Mouse (Mus musculus) heart, adult 9 months (tissue): ENCODE measurements at regions not wholly inside any gene's neighbourhood (a gene's known extent, or its start where the extent isn't known, plus 50 kb on each side); places are given as distances from the start of the nearest gene placed in this dataset.

ENCODE experiments used
- DNase-seq, 2 experiments: peaks; one replicate each; pipeline ENCODE4 v3.0.0; 2022; ENCODE audit warnings: low spot score in 2 of 2

DNA sequence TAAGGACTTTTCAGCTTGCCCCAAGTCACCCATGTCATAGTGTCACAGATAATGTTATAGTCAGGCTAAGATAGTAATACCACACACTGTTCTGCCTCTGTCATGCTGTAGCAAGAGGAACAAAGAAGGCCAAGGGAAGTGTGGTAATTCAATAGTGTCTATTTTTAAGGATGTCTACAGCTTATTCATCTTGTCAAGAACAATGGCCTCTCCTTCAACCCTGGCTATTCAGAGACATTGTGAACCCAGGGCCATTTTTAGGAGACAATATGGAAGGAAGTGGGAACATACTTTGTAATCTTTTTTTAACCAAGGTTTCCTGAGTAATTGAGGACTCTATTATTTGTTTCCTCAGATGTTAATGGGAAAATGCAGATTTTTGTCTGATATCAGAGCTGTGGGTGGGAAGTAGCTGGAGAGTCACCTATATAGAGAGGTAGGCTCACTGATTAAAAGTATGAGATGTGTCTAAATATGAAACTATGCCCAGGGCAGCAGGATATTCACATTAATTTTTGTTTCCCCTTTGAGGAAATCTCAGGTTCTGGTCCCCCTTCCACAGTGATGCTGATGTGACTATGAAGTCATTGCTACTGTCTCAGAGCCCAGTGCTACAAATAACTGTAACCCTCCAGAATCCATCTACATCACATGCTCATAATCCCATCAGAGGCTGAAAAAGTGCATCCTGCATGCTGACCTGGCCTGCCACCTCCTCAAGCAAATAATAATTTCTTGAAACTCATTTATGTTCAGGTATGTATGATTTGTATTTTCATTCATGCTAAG is 85.7 kb upstream of the Lrrc3b start:
- peak; percentile 26 to 54 for DNase-seq

DNA sequence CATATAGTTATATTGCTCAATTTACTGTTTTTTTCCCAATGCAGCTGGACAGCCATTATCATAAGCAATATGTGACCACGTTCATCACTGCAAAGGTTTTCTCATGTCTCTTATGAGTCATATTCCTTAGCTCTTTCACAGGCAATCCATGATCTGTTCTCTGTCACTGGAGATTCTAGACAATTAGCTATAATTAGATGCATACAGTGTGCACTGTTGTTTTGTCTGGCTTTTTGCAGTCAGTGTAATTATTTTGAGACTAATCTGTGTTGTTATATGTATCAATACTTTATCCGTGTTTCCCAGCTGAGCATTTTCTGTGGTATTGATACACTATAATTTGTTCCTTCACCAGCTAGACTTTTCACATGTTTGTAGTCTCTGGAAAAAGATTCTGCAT is 61.8 kb upstream of the Lrrc3b start:
- no peak for DNase-seq
